Mouse (Mus musculus): ENCODE measurements around the gene Smpx. TPM values are rescaled to one million over a fixed set of nuclear protein-coding genes. Genes with fewer than 3 reads are reported as not detected.

Smpx gene
- 2.9 and 4.5 TPM in 2 replicates for polyA plus RNA-seq (2015; fragmentation: Nextera tagmentation; extraction: Ambion mirVana)

DNA sequence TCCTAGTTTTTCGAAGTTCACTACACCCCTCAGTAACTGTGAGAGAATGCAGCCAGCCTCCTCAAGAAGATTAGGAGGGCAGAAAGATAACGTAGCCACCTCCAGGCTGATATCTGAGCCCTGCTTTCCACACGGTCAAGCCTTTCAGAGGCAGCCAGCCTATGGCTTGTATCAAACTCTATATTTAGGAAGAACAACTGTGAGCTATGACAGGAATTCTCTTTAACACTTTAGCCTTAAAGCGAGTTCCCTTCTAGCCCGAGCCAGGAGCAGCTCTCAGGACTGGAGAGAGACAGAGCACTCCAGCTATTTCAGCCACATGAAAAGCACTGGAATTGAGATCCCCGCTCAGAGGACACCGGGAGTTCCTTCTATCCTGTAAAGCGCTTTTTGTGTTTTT lies at the start of gene Smpx:
Smpx (plus strand) TSS at position 49 of the 400 bp plus-strand sequence.
- no peak for ATAC-seq (ENCODE audit: low FRiP score)
- WGBS = 82% methylated on average over 8 of the region's 8 CpGs
- H3K9ac ChIP-seq (replicated peaks) = no peak within 1 kb of the TSS

DNA sequence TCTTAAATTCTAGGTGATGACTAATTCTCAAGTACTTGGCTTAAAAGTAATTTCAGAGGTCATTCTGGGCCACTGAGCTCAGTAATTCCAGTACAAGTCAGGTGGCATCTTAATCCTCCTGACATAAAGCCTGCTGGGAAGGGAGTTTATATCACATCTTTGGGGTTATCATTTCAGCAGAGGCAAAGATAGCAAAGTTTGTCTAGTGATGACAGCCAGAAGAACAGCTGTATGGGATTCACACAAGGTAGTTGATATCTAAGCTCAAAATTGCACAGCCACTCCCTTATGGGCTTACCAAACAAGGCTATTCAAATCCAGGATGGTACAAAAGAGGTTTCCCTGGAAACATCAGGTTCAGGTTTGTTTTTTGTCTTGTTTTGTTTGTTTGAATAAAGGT lies 43.7 kb upstream of the Smpx start:
- H3K36me3 ChIP-seq = no peaks in the 10 kb centered on the region
- H3K27ac ChIP-seq (replicated peaks) = no peak overlapping the region
- H3K27me3 ChIP-seq (replicated peaks) = no peaks in the 10 kb centered on the region
- no peak for ATAC-seq (ENCODE audit: low FRiP score)
- H3K4me3 ChIP-seq (replicated peaks) = no peak overlapping the region
- no peak overlapping the region for H3K4me2 ChIP-seq
- H3K9me3 ChIP-seq (replicated peaks) = no peaks in the 10 kb centered on the region
- H3K4me1 ChIP-seq = no peaks in the 10 kb centered on the region
- H3K9ac ChIP-seq (replicated peaks) = no peak overlapping the region

More for the DNA sequence above, at the start of gene Smpx:
- H3K27ac ChIP-seq (replicated peaks) = no peak within 1 kb of the TSS
- H3K4me2 ChIP-seq = no peak within 1 kb of the TSS
- H3K36me3 ChIP-seq = no peaks in the 10 kb centered on the region
- no peaks in the 10 kb centered on the region for H3K9me3 ChIP-seq (replicated peaks)
- H3K4me3 ChIP-seq (replicated peaks) = no peak within 1 kb of the TSS
- no peaks in the 10 kb centered on the region for H3K4me1 ChIP-seq
- no peaks in the 10 kb centered on the region for H3K27me3 ChIP-seq (replicated peaks)

DNA sequence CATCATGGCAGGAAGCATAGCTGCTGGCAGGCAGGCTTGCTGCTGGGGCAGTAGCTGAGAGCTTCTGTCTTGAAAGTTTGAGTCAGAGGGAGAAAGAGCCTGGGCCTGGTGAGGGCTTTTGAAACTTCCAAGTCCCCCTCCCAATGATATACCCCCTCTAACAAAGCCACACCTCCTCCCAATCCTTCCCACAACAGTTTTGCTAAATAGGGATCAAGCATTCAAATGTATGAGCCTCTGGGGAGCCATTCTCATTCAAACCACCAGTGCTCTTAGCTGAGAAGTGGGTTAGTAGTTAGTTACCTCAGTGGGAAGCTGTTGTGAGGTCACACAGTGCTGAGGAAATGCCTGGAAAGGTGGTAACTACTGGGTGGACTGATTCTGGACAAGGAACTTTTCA lies 41.4 kb upstream of the Smpx start:
- Histone ChIP-seq H3K4me3 (replicated peaks) (no peak overlapping the region), H3K27ac (replicated peaks) (no peak overlapping the region), H3K4me2 (no peak overlapping the region), H3K4me1 (no peaks in the 10 kb centered on the region), H3K27me3 (replicated peaks) (no peaks in the 10 kb centered on the region), H3K9me3 (replicated peaks) (no peaks in the 10 kb centered on the region), H3K36me3 (no peaks in the 10 kb centered on the region), H3K9ac (replicated peaks) (no peak overlapping the region)
- no peak for ATAC-seq (ENCODE audit: low FRiP score)

- H3K9ac ChIP-seq (replicated peaks) = no peak overlapping the region
- 82% methylated on average over 2 of the region's 2 CpGs for WGBS
- H3K4me2 ChIP-seq = no peak overlapping the region
- H3K27ac ChIP-seq (replicated peaks) = no peak overlapping the region
- H3K36me3 ChIP-seq = no peaks in the 10 kb centered on the region
- ATAC-seq (ENCODE audit: low FRiP score) = no peak
- H3K4me3 ChIP-seq (replicated peaks) = no peak overlapping the region
- no peaks in the 10 kb centered on the region for H3K9me3 ChIP-seq (replicated peaks)
- no peaks in the 10 kb centered on the region for H3K27me3 ChIP-seq (replicated peaks)
- H3K4me1 ChIP-seq = no peaks in the 10 kb centered on the region
Measured at GRCm38 (mm10) chrX:157671820-157672219, 26.9 kb upstream of the Smpx start.

- Histone ChIP-seq H3K27ac (replicated peaks) (no peak overlapping the region), H3K36me3 (no peaks in the 10 kb centered on the region), H3K4me2 (no peak overlapping the region), H3K4me3 (replicated peaks) (no peak overlapping the region), H3K27me3 (replicated peaks) (no peaks in the 10 kb centered on the region), H3K9me3 (replicated peaks) (no peaks in the 10 kb centered on the region), H3K4me1 (no peaks in the 10 kb centered on the region), H3K9ac (replicated peaks) (no peak overlapping the region)
- 71% methylated on average over 3 of the region's 3 CpGs for WGBS
- no peak for ATAC-seq (ENCODE audit: low FRiP score)
Measured at GRCm38 (mm10) chrX:157674667-157675350, 23.9 kb upstream of the Smpx start.

- H3K4me2 ChIP-seq = no peak overlapping the region
- H3K4me3 ChIP-seq (replicated peaks) = no peak overlapping the region
- no peak for ATAC-seq (ENCODE audit: low FRiP score)
- no peaks in the 10 kb centered on the region for H3K9me3 ChIP-seq (replicated peaks)
- H3K27ac ChIP-seq (replicated peaks) = no peak overlapping the region
- no peaks in the 10 kb centered on the region for H3K27me3 ChIP-seq (replicated peaks)
- no peaks in the 10 kb centered on the region for H3K36me3 ChIP-seq
- 72% methylated on average over 4 of the region's 4 CpGs for WGBS
- H3K4me1 ChIP-seq = no peaks in the 10 kb centered on the region
- no peak overlapping the region for H3K9ac ChIP-seq (replicated peaks)
Measured at GRCm38 (mm10) chrX:157691186-157691585, 7.5 kb upstream of the Smpx start.

DNA sequence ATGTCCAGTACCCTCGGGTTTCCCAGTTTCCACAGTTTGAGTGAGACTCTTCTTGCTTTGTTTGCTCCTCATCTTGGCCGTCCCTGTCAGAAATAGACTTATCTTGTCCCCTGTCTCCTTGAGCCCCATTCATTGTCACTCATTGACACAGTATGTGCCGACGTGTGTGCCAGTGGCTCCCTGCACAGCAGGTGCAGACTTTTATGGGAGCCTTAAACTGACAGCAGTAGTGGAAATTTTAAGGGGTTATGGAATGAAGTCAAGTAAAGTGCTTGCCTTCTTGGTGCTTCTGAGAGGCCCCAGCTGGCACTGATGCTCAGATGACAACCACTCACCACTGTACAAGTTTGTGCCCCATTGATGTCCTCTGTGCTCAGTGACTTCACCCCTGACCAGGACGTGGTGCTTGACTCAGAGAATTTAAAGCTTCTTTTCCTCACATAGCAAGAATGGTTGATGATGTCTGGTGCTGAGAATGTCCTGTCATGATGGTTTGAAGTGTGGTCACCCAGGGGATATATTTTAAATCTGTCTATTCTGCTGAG lies 1.0 kb upstream of the Smpx start:
- no peak for ATAC-seq (ENCODE audit: low FRiP score)
- H3K9me3 ChIP-seq (replicated peaks) = no peaks in the 10 kb centered on the region

GRCm38 (mm10) chrX:157707236-157707635 lies 8.5 kb downstream of the Smpx start:
- WGBS = 89% methylated on average over 2 of the region's 2 CpGs
- H3K4me3 ChIP-seq (replicated peaks) = no peak overlapping the region

More for the DNA sequence above, 1.0 kb upstream of the Smpx start:
- Histone ChIP-seq H3K36me3 (no peaks in the 10 kb centered on the region), H3K4me3 (replicated peaks) (no peak overlapping the region), H3K4me2 (no peak overlapping the region), H3K9ac (replicated peaks) (no peak overlapping the region), H3K27me3 (replicated peaks) (no peaks in the 10 kb centered on the region), H3K27ac (replicated peaks) (no peak overlapping the region), H3K4me1 (no peaks in the 10 kb centered on the region)
- 64% methylated on average over 5 of the region's 5 CpGs for WGBS

DNA sequence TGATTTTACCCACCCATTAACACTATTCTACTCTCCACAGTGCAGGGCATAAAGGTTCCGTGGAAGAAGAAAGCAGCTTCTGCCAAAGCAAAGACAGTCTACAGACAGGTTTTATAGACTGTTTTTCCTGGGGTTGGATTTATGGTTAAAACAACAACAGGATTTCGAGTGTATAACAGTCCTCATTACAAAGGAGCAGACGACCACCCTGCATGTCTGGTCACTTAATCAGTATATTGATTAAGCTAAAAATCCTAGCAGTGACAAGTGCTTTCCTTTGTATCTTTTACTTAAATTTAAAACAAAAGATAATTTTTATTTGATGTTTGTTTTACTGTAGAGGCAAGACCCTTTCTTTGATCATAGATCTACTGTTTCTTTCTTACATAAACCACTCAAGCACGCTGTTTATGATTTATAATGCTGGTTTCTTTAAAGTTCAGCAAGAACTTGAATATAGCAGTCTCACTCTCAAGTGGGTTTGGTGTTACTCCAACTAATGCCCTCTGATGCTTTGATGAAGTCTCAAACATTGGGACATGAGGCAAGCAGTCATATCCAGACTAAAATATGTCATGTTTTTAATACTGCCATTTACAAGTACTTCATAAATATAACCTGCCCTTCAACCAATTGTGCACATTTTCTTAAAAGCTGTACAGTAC lies 10.0 kb downstream of the Smpx start:
- H3K4me3 ChIP-seq (replicated peaks) = no peak overlapping the region
- 45% methylated on average over 4 of the region's 4 CpGs for WGBS
- no peak for ATAC-seq (ENCODE audit: low FRiP score)

More at GRCm38 (mm10) chrX:157707236-157707635, 8.5 kb downstream of the Smpx start:
- no peaks in the 10 kb centered on the region for H3K4me1 ChIP-seq
- ATAC-seq (ENCODE audit: low FRiP score) = no peak
- no peak overlapping the region for H3K4me2 ChIP-seq
- no peaks in the 10 kb centered on the region for H3K36me3 ChIP-seq
- H3K9ac ChIP-seq (replicated peaks) = no peak overlapping the region
- no peak overlapping the region for H3K27ac ChIP-seq (replicated peaks)
- H3K27me3 ChIP-seq (replicated peaks) = no peaks in the 10 kb centered on the region
- no peaks in the 10 kb centered on the region for H3K9me3 ChIP-seq (replicated peaks)

DNA sequence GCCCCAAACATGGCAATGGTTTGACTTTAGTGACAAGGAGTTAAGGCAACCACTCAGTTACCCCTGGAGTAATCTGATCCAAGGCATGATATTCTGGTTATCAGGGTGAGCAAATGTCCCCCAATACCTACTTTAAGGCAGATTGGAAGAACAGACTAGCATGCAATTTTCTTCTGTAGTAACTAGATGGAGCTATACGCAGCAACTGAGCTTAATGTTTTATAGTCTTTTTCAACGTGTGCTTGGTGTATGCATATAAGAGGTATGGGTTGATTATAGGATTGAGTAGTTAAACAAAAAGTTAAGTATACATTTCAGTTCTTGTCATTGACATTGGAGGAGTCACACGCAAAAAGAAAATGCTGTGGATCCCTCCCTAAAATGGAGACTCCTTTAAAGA lies 21.2 kb downstream of the Smpx start:
- H3K27ac ChIP-seq (replicated peaks) = no peak overlapping the region
- no peaks in the 10 kb centered on the region for H3K9me3 ChIP-seq (replicated peaks)
- H3K4me3 ChIP-seq (replicated peaks) = no peak overlapping the region
- no peaks in the 10 kb centered on the region for H3K36me3 ChIP-seq
- WGBS = 57% methylated on average over 3 of the region's 3 CpGs
- H3K4me2 ChIP-seq = no peak overlapping the region
- ATAC-seq (ENCODE audit: low FRiP score) = no peak
- no peaks in the 10 kb centered on the region for H3K27me3 ChIP-seq (replicated peaks)
- no peak overlapping the region for H3K9ac ChIP-seq (replicated peaks)
- H3K4me1 ChIP-seq = no peaks in the 10 kb centered on the region

More for the DNA sequence above, 10.0 kb downstream of the Smpx start:
- Histone ChIP-seq H3K9me3 (replicated peaks) (no peaks in the 10 kb centered on the region), H3K27ac (replicated peaks) (no peak overlapping the region), H3K4me2 (no peak overlapping the region), H3K4me1 (no peaks in the 10 kb centered on the region), H3K9ac (replicated peaks) (no peak overlapping the region), H3K27me3 (replicated peaks) (no peaks in the 10 kb centered on the region), H3K36me3 (no peaks in the 10 kb centered on the region)

- H3K27me3 ChIP-seq (replicated peaks) = no peaks in the 10 kb centered on the region
Measured at GRCm38 (mm10) chrX:157730622-157731341, 32.1 kb downstream of the Smpx start.

More at GRCm38 (mm10) chrX:157730622-157731341, 32.1 kb downstream of the Smpx start:
- ATAC-seq (ENCODE audit: low FRiP score) = no peak
- Histone ChIP-seq H3K9ac (replicated peaks) (no peak overlapping the region), H3K4me2 (no peak overlapping the region), H3K36me3 (no peaks in the 10 kb centered on the region), H3K4me1 (0 out of 2 replicates have a peak, but pooled peaks cover 2% of the 10 kb centered on the region), H3K4me3 (replicated peaks) (no peak overlapping the region), H3K9me3 (replicated peaks) (no peaks in the 10 kb centered on the region), H3K27ac (replicated peaks) (no peak overlapping the region)
- 37% methylated on average over 7 of the region's 7 CpGs for WGBS

All from neural tube, embryonic 15.5 days (tissue).